Mouse (Mus musculus) embryonic facial prominence, embryonic 12.5 days (tissue): ENCODE results near the gene Trim12c. TPM values are rescaled to one million over a fixed set of nuclear protein-coding genes. Genes with fewer than 3 reads are reported as not detected.
"Not testable (repeated sequence)": the region's sequence is repeated elsewhere in the genome, so short reads cannot be mapped to it uniquely, and the experiment has no call there.

ENCODE experiments used
- ATAC-seq: fragments of 200-750 bp; cut with Nextera tagmentation; 2 replicates; pipeline ENCODE4 v1.8.0; 2017; ENCODE audit not compliant: insufficient number of reproducible peaks, insufficient read depth, low FRiP score, low TSS enrichment
- H3K27ac ChIP-seq: fragments of 300-500 bp; sonication (generic); 2 replicates; pipeline ENCODE4 v1.5.1; 2016; ENCODE audit warnings: mild to moderate bottlenecking
- H3K27me3 ChIP-seq: fragments of 300-500 bp; sonication (generic); 2 replicates; pipeline ENCODE4 v1.6.1; 2016; ENCODE audit warnings: mild to moderate bottlenecking, moderate library complexity
- H3K36me3 ChIP-seq: fragments of 300-500 bp; sonication (generic); 2 replicates; pipeline ENCODE4 v1.6.1; 2016; ENCODE audit warnings: mild to moderate bottlenecking
- H3K4me1 ChIP-seq: fragments of 300-500 bp; sonication (generic); 2 replicates; pipeline ENCODE4 v1.6.1; 2016
- H3K4me2 ChIP-seq: fragments of 300-500 bp; sonication (generic); replicated peaks from 2 replicates; pipeline ENCODE4 v1.6.1; 2016; ENCODE audit warnings: mild to moderate bottlenecking, moderate library complexity
- H3K4me3 ChIP-seq: fragments of 300-500 bp; sonication (generic); 2 replicates; pipeline ENCODE4 v1.5.1; 2016; ENCODE audit warnings: mild to moderate bottlenecking
- H3K9ac ChIP-seq: fragments of 300-500 bp; sonication (generic); 2 replicates; pipeline ENCODE4 v1.6.1; 2016; ENCODE audit warnings: mild to moderate bottlenecking, moderate library complexity
- H3K9me3 ChIP-seq: fragments of 300-500 bp; sonication (generic); 2 replicates; pipeline ENCODE4 v1.6.1; 2016; ENCODE audit warnings: mild to moderate bottlenecking, moderate library complexity
- WGBS: fragments of 180-500 bp; shearing (Covaris S2); methylation state at CpG from one replicate; pipeline ENCODE4 v1.1.7; 2016; 5-methylcytosine and 5-hydroxymethylcytosine counted together
- polyA plus RNA-seq: library from polyadenylated mRNA; unstranded; fragments of >200 nt; fragmentation: Nextera tagmentation; extraction: Ambion mirVana; gene quantifications from 2 replicates; pipeline ENCODE4 v1.2.1, GENCODE M21; 2016

Trim12c gene
- polyA plus RNA-seq = 2.0 and 2.3 TPM in 2 replicates

- H3K4me2 ChIP-seq = peak within 1 kb of the TSS; percentile 53
- ATAC-seq = peak; percentile 99
- no peak within 1 kb of the TSS for H3K9ac ChIP-seq
- no peaks in the 10 kb centered on the region for H3K36me3 ChIP-seq
- H3K9me3 ChIP-seq = no peaks in the 10 kb centered on the region
- H3K4me1 ChIP-seq = 0 out of 2 replicates have a peak, but pooled peaks cover 3% of the 10 kb centered on the region
- H3K27ac ChIP-seq = 0 out of 2 replicates have a peak within 1 kb of the TSS, but pooled peaks have one; percentile 60
- H3K27me3 ChIP-seq = no peaks in the 10 kb centered on the region
- 6% methylated on average over 14 of the region's 14 CpGs for WGBS
- H3K4me3 ChIP-seq = peak within 1 kb of the TSS; percentile 39
These were observed at the start of gene Trim12c for GRCm38 (mm10) chr7:104352717-104353599. TSS of gene Trim12c (minus strand) at chr7:104353362.

GRCm38 (mm10) chr7:104401140-104401539, 48.0 kb upstream of the Trim12c start:
- no peak for ATAC-seq
- no peak overlapping the region for H3K4me3 ChIP-seq
- no peaks in the 10 kb centered on the region for H3K36me3 ChIP-seq
- H3K4me2 ChIP-seq = no peak overlapping the region
- H3K27me3 ChIP-seq = no peaks in the 10 kb centered on the region
- H3K9me3 ChIP-seq = no peaks in the 10 kb centered on the region
- no peak overlapping the region for H3K9ac ChIP-seq
- H3K27ac ChIP-seq = no peak overlapping the region
- no peaks in the 10 kb centered on the region for H3K4me1 ChIP-seq

GRCm38 (mm10) chr7:104400698-104401097, 47.5 kb upstream of the Trim12c start, which contains the start of gene Trim30c:
TSS of gene Trim30c (minus strand) at chr7:104400837.
- Histone ChIP-seq H3K9me3 (no peaks in the 10 kb centered on the region), H3K27me3 (no peaks in the 10 kb centered on the region), H3K27ac (no peak within 1 kb of the TSS), H3K9ac (no peak within 1 kb of the TSS), H3K4me1 (no peaks in the 10 kb centered on the region), H3K4me3 (no peak within 1 kb of the TSS), H3K36me3 (no peaks in the 10 kb centered on the region), H3K4me2 (no peak within 1 kb of the TSS)
- ATAC-seq = no peak
- 74% methylated on average over 1 of the region's 1 CpGs for WGBS

GRCm38 (mm10) chr7:104398492-104398891, 45.3 kb upstream of the Trim12c start:
- H3K9ac ChIP-seq = no peak overlapping the region
- no peaks in the 10 kb centered on the region for H3K36me3 ChIP-seq
- H3K27me3 ChIP-seq = no peaks in the 10 kb centered on the region
- no peak for ATAC-seq
- no peaks in the 10 kb centered on the region for H3K4me1 ChIP-seq
- no peaks in the 10 kb centered on the region for H3K9me3 ChIP-seq
- H3K4me3 ChIP-seq = no peak overlapping the region
- no peak overlapping the region for H3K27ac ChIP-seq
- H3K4me2 ChIP-seq = no peak overlapping the region
- 78% methylated on average over 1 of the region's 1 CpGs for WGBS

- Histone ChIP-seq H3K9ac (no peak within 1 kb of the TSS), H3K9me3 (no peaks in the 10 kb centered on the region), H3K4me1 (no peaks in the 10 kb centered on the region), H3K4me3 (no peak within 1 kb of the TSS), H3K27ac (no peak within 1 kb of the TSS), H3K4me2 (no peak within 1 kb of the TSS), H3K27me3 (no peaks in the 10 kb centered on the region), H3K36me3 (no peaks in the 10 kb centered on the region)
- WGBS = 62% methylated on average over 1 of the region's 1 CpGs
- no peak for ATAC-seq
These were observed 16.7 kb upstream of the Trim12c start, which contains the start of gene Trim30b for GRCm38 (mm10) chr7:104369736-104370414. TSS of gene Trim30b (minus strand) at chr7:104369884.

- no peak overlapping the region for H3K4me3 ChIP-seq
- ATAC-seq = no peak
- H3K9ac ChIP-seq = no peak overlapping the region
- H3K4me2 ChIP-seq = no peak overlapping the region
- no peak overlapping the region for H3K27ac ChIP-seq
- H3K4me1 ChIP-seq = no peaks in the 10 kb centered on the region
- H3K9me3 ChIP-seq = no peaks in the 10 kb centered on the region
- H3K36me3 ChIP-seq = no peaks in the 10 kb centered on the region
- H3K27me3 ChIP-seq = no peaks in the 10 kb centered on the region
These were observed 13.2 kb upstream of the Trim12c start for GRCm38 (mm10) chr7:104366339-104366738.

- Histone ChIP-seq H3K4me2 (peak overlapping the region; percentile 53; the same call in 1 of the 2 replicates), H3K27ac (no peak overlapping the region), H3K27me3 (no peaks in the 10 kb centered on the region), H3K9ac (no peak overlapping the region), H3K9me3 (no peaks in the 10 kb centered on the region), H3K4me1 (0 out of 2 replicates have a peak, but pooled peaks cover 3% of the 10 kb centered on the region), H3K36me3 (no peaks in the 10 kb centered on the region), H3K4me3 (peak overlapping the region; percentile 39; the same call in 1 of the 2 replicates)
- 73% methylated on average over 2 of the region's 2 CpGs for WGBS
- no peak; the same call in 1 of the 2 replicates for ATAC-seq
These were observed 422 bp upstream of the Trim12c start for GRCm38 (mm10) chr7:104353600-104353967.

- 83% methylated on average over 4 of the region's 4 CpGs for WGBS
These were observed 5.1 kb downstream of the Trim12c start for GRCm38 (mm10) chr7:104348043-104348442.

GRCm38 (mm10) chr7:104340744-104341143, 12.4 kb downstream of the Trim12c start:
- H3K9me3 ChIP-seq = not testable (repeated sequence)
- WGBS = 79% methylated on average over 2 of the region's 4 CpGs

More at GRCm38 (mm10) chr7:104348043-104348442, 5.1 kb downstream of the Trim12c start:
- H3K9me3 ChIP-seq, H3K4me1 ChIP-seq, H3K9ac ChIP-seq, H3K4me3 ChIP-seq, H3K27me3 ChIP-seq, ATAC-seq, H3K27ac ChIP-seq, H3K4me2 ChIP-seq, H3K36me3 ChIP-seq: not testable (repeated sequence)

GRCm38 (mm10) chr7:104335547-104335946, 17.6 kb downstream of the Trim12c start:
- not testable (repeated sequence) for H3K4me3 ChIP-seq, H3K4me2 ChIP-seq, H3K27ac ChIP-seq, H3K36me3 ChIP-seq, H3K4me1 ChIP-seq, H3K27me3 ChIP-seq, H3K9ac ChIP-seq, H3K9me3 ChIP-seq, ATAC-seq
- WGBS = 86% methylated on average over 3 of the region's 3 CpGs

More at GRCm38 (mm10) chr7:104340744-104341143, 12.4 kb downstream of the Trim12c start:
- ATAC-seq, H3K27me3 ChIP-seq, H3K4me3 ChIP-seq, H3K4me1 ChIP-seq, H3K4me2 ChIP-seq, H3K27ac ChIP-seq, H3K9ac ChIP-seq, H3K36me3 ChIP-seq: not testable (repeated sequence)

- H3K9me3 ChIP-seq, H3K4me1 ChIP-seq, H3K4me3 ChIP-seq, H3K27ac ChIP-seq, H3K27me3 ChIP-seq, H3K4me2 ChIP-seq, H3K36me3 ChIP-seq, H3K9ac ChIP-seq, ATAC-seq: not testable (repeated sequence)
- WGBS = 80% methylated on average over 2 of the region's 2 CpGs
These were observed 24.0 kb downstream of the Trim12c start, which contains the start of gene Trim34b for GRCm38 (mm10) chr7:104329171-104329570. TSS of gene Trim34b (plus strand) at chr7:104329471.
